Comparison of ENCODE assay signal across 10 mouse cellular contexts in the genomic region with DNA sequence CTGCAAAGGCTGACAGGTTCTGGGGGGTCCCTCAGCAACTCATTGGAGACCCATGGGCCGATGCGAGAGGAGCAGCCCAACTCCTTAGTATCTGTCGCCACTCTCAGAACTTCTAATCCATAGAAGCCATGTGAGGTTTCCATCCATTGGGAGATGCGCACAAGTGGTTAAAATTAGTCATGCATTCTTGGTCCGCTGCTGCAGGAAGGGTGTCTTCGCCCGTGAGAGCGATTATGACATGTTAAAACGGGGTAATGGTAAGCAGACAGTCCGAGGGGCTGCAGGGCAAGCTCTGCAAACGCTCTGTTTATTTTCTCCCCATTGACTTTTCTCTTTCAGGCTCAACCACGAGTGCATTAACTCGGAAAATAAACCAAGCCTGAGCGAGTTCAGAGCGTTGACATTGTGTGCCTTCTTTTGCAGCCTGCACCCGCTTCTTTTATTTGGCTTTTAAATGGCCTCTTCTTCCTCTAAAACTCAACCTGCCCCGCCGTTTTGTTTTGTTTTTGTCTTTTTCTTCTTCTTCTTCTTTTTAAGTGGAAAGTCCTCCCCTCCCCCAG.
DNase-seq lines count a peak whose midpoint lies in the region; ATAC-seq lines count a peak whose summit lies in the region.
"Had no signal": no experiment of that assay in that cellular context is flagged by ENCODE, and none has a peak within 500 bp of the region (broad histone marks: within the 10 kb centered on the region; RNA-seq: fewer than 3 reads in every experiment).

No protein-coding gene starts in this region.

- H3K4me2 ChIP-seq in hindbrain, embryonic 11.5 days (replicated peaks; ENCODE audit: low read depth, low read length) = peak overlapping the region; percentile 18; the same call in 1 of the 2 replicates
- H3K4me2 ChIP-seq in midbrain, embryonic 15.5 days = peak overlapping the region; percentile 30

- H3K27ac ChIP-seq in hindbrain, embryonic 11.5 days (ENCODE audit: low read depth, low read length) = no peak overlapping the region; the same call in 1 of the 2 replicates
- H3K27ac ChIP-seq in midbrain, embryonic 15.5 days = no peak overlapping the region
- H3K27ac ChIP-seq: limb, embryonic 10.5 days had no signal

- H3K4me3 ChIP-seq in hindbrain, embryonic 11.5 days (ENCODE audit: low read depth, low read length) = no peak overlapping the region
- H3K4me3 ChIP-seq in midbrain, embryonic 15.5 days = no peak overlapping the region
- H3K4me3 ChIP-seq: limb, embryonic 10.5 days had no signal

- no peak overlapping the region for H3K9ac ChIP-seq in hindbrain, embryonic 11.5 days (ENCODE audit: low read depth, low read length)
- no peak overlapping the region for H3K9ac ChIP-seq in midbrain, embryonic 15.5 days

- WGBS in hindbrain, embryonic 11.5 days = 17% methylated on average over 18 of the region's 18 CpGs
- 15% methylated on average over 18 of the region's 18 CpGs for WGBS in midbrain, embryonic 15.5 days

- peak; percentile 42 for DNase-seq in Muller cell, postnatal 12 days (ENCODE audit: inconsistent ontology term)
- DNase-seq in embryo, embryonic 10.5 days (ENCODE audit: low spot score) = peak; percentile 65
- peak; percentile 25 for DNase-seq in hindbrain, embryonic 11.5 days (ENCODE audit: low spot score)
- no peak for DNase-seq in layer of hippocampus, postnatal 10 days (ENCODE audit: low spot score in 2 of 2)
- no peak for DNase-seq in spleen, adult 12 weeks (ENCODE audit: low spot score)
- DNase-seq in MN1 (ENCODE audit: low spot score) = no peak
- DNase-seq: cerebellum, adult 11 months; heart, adult 18-20 months had no signal

- 0 out of 2 replicates have a peak, but pooled peaks cover 2% of the 10 kb centered on the region for H3K4me1 ChIP-seq in hindbrain, embryonic 11.5 days (replicated peaks; ENCODE audit: control insufficient read depth, insufficient read depth, low read length)
- H3K4me1 ChIP-seq in midbrain, embryonic 15.5 days = peaks cover 12% of the 10 kb centered on the region

- H3K9me3 ChIP-seq in hindbrain, embryonic 11.5 days (ENCODE audit: control insufficient read depth, low read length) = no peaks in the 10 kb centered on the region
- no peaks in the 10 kb centered on the region for H3K9me3 ChIP-seq in midbrain, embryonic 15.5 days
- H3K9me3 ChIP-seq: limb, embryonic 10.5 days had no signal

- no peak for ATAC-seq in hindbrain, embryonic 11.5 days (ENCODE audit: low FRiP score)
- ATAC-seq in midbrain, embryonic 15.5 days (replicated peaks) = no peak

- H3K27me3 ChIP-seq in hindbrain, embryonic 11.5 days (ENCODE audit: control insufficient read depth, insufficient read depth, low read length) = no peaks in the 10 kb centered on the region
- H3K27me3 ChIP-seq in midbrain, embryonic 15.5 days (replicated peaks) = peaks cover 4% of the 10 kb centered on the region; the same call in 1 of the 2 replicates

- no peaks in the 10 kb centered on the region for H3K36me3 ChIP-seq in hindbrain, embryonic 11.5 days (ENCODE audit: control insufficient read depth, insufficient read depth, low read length)
- no peaks in the 10 kb centered on the region for H3K36me3 ChIP-seq in midbrain, embryonic 15.5 days (replicated peaks)
- H3K36me3 ChIP-seq: limb, embryonic 10.5 days had no signal

Comparison
In these comparisons a context has a peak if more than half of its experiments do, and no peak if none do; other contexts are left out.
1. DNase-seq: peak in Muller cell, postnatal 12 days (single experiment), embryo, embryonic 10.5 days (single experiment) and hindbrain, embryonic 11.5 days (single experiment); none in layer of hippocampus, postnatal 10 days (0 of 2), spleen, adult 12 weeks (single experiment) and MN1 (single experiment).